Mouse (Mus musculus): ENCODE results near the gene Lmnb2. TPM values are rescaled to one million over a fixed set of nuclear protein-coding genes. Genes with fewer than 3 reads are reported as not detected.

The Lmnb2 gene
- polyA plus RNA-seq, 1 experiment from 2014 or later = 12.1 TPM

Other genes starting within 250 kb of the Lmnb2 start
- gene Mknk2, start 240.1 kb downstream of the Lmnb2 start, polyA plus RNA-seq (2014; fragmentation: Nextera tagmentation; extraction: Ambion mirVana) = 43.1 and 49.1 TPM in 2 replicates
- gene Mob3a, start 216.3 kb downstream of the Lmnb2 start, polyA plus RNA-seq (2014; fragmentation: Nextera tagmentation; extraction: Ambion mirVana) = 35.7 and 37.2 TPM in 2 replicates
- 16.0 and 21.5 TPM in 2 replicates for gene Izumo4, start 216.1 kb downstream of the Lmnb2 start, polyA plus RNA-seq (2014; fragmentation: Nextera tagmentation; extraction: Ambion mirVana)
- gene Ap3d1, start 176.0 kb downstream of the Lmnb2 start, polyA plus RNA-seq (2014; fragmentation: Nextera tagmentation; extraction: Ambion mirVana) = 81.0 and 99.5 TPM in 2 replicates
- gene Dot1l, start 163.0 kb downstream of the Lmnb2 start, polyA plus RNA-seq (2014; fragmentation: Nextera tagmentation; extraction: Ambion mirVana) = 13.6 and 19.3 TPM in 2 replicates
- 66.6 and 71.7 TPM in 2 replicates for gene Sf3a2, start 120.0 kb downstream of the Lmnb2 start, polyA plus RNA-seq (2014; fragmentation: Nextera tagmentation; extraction: Ambion mirVana)
- 140 and 143 TPM in 2 replicates for gene Plekhj1, start 119.6 kb downstream of the Lmnb2 start, polyA plus RNA-seq (2014; fragmentation: Nextera tagmentation; extraction: Ambion mirVana)
- 0.10 TPM in 1 of 2 replicates, not detected in the other for gene Amh, start 113.0 kb downstream of the Lmnb2 start, polyA plus RNA-seq (2014; fragmentation: Nextera tagmentation; extraction: Ambion mirVana)
- gene Jsrp1, start 104.7 kb downstream of the Lmnb2 start, polyA plus RNA-seq (2014; fragmentation: Nextera tagmentation; extraction: Ambion mirVana) = 0.30 and 0.31 TPM in 2 replicates
- gene Oaz1, start 91.6 kb downstream of the Lmnb2 start, polyA plus RNA-seq (2014; fragmentation: Nextera tagmentation; extraction: Ambion mirVana) = 1,568 and 1,701 TPM in 2 replicates
- gene Lingo3, start 74.2 kb downstream of the Lmnb2 start, polyA plus RNA-seq (2014; fragmentation: Nextera tagmentation; extraction: Ambion mirVana) = 2.7 and 4.7 TPM in 2 replicates
- gene Lsm7, start 63.0 kb downstream of the Lmnb2 start, polyA plus RNA-seq (2014; fragmentation: Nextera tagmentation; extraction: Ambion mirVana) = 265 and 372 TPM in 2 replicates
- 30.4 and 44.6 TPM in 2 replicates for gene Sppl2b, start 63.0 kb downstream of the Lmnb2 start, polyA plus RNA-seq (2014; fragmentation: Nextera tagmentation; extraction: Ambion mirVana)
- gene Tmprss9, start 46.4 kb downstream of the Lmnb2 start, polyA plus RNA-seq (2014; fragmentation: Nextera tagmentation; extraction: Ambion mirVana) = 0.10 and 0.13 TPM in 2 replicates
- gene Timm13, start 17.3 kb downstream of the Lmnb2 start, polyA plus RNA-seq (2014; fragmentation: Nextera tagmentation; extraction: Ambion mirVana) = 355 and 398 TPM in 2 replicates
- gene Gadd45b, start 11.8 kb upstream of the Lmnb2 start, polyA plus RNA-seq (2014; fragmentation: Nextera tagmentation; extraction: Ambion mirVana) = 5.2 and 6.2 TPM in 2 replicates
- 15.3 and 20.8 TPM in 2 replicates for gene Gng7, start 96.7 kb upstream of the Lmnb2 start, polyA plus RNA-seq (2014; fragmentation: Nextera tagmentation; extraction: Ambion mirVana)
- 19.0 and 21.0 TPM in 2 replicates for gene Diras1, start 107.4 kb upstream of the Lmnb2 start, polyA plus RNA-seq (2014; fragmentation: Nextera tagmentation; extraction: Ambion mirVana)
- gene Slc39a3, start 119.2 kb upstream of the Lmnb2 start, polyA plus RNA-seq (2014; fragmentation: Nextera tagmentation; extraction: Ambion mirVana) = 20.7 and 26.9 TPM in 2 replicates
- gene Sgta, start 141.9 kb upstream of the Lmnb2 start, polyA plus RNA-seq (2014; fragmentation: Nextera tagmentation; extraction: Ambion mirVana) = 304 and 312 TPM in 2 replicates
- 38.9 and 45.6 TPM in 2 replicates for gene Thop1, start 151.8 kb upstream of the Lmnb2 start, polyA plus RNA-seq (2014; fragmentation: Nextera tagmentation; extraction: Ambion mirVana)
- gene Creb3l3, start 180.6 kb upstream of the Lmnb2 start, polyA plus RNA-seq (2014; fragmentation: Nextera tagmentation; extraction: Ambion mirVana) = 0.14 and 0.25 TPM in 2 replicates
- gene Map2k2, start 187.7 kb upstream of the Lmnb2 start, polyA plus RNA-seq (2014; fragmentation: Nextera tagmentation; extraction: Ambion mirVana) = 180 and 203 TPM in 2 replicates
- gene Zbtb7a, start 217.0 kb upstream of the Lmnb2 start, polyA plus RNA-seq (2014; fragmentation: Nextera tagmentation; extraction: Ambion mirVana) = 6.2 and 8.2 TPM in 2 replicates
- 44.0 and 45.5 TPM in 2 replicates for gene Pias4, start 249.7 kb upstream of the Lmnb2 start, polyA plus RNA-seq (2014; fragmentation: Nextera tagmentation; extraction: Ambion mirVana)